Mouse (Mus musculus): ENCODE data around the gene Pdgfra. TPM values are rescaled to one million over a fixed set of nuclear protein-coding genes. Genes with fewer than 3 reads are reported as not detected.
A peak's percentile ranks its signal among the peaks of the same experiment; 100 is the strongest.

The Pdgfra gene
- polyA plus RNA-seq, 1 experiment from 2014 or later = 27.7 TPM

DNA sequence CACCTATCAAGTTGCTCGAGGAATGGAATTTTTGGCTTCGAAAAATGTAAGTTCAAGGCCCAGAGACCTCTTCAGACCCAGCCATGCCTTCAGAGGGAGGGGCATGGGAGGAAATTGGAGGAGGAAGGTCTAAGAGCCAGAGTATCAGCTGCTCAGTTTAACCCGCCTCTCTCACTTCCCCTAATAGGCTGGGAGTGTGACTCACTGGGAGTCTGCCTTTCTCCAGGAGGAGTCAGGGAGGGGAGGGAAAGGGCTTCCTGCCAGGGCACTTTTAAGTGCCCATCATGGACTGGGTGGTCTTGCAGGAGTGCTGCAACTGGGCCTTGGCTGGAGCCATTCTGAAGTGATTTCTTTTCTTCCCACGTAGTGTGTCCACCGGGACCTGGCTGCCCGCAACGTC lies 33.5 kb downstream of the Pdgfra start:
- H3K4me1 ChIP-seq (ENCODE audit: control insufficient read depth, insufficient read depth, low read length) = no peaks in the 10 kb centered on the region
- no peak; the same call in 1 of the 2 replicates for ATAC-seq
- H3K9ac ChIP-seq (ENCODE audit: low read depth, low read length) = no peak overlapping the region
- H3K27ac ChIP-seq (ENCODE audit: low read length) = no peak overlapping the region
- 74% methylated on average over 7 of the region's 7 CpGs for WGBS
- H3K27me3 ChIP-seq (replicated peaks; ENCODE audit: control insufficient read depth, insufficient read depth, low read length) = no peaks in the 10 kb centered on the region
- H3K4me2 ChIP-seq (ENCODE audit: low read depth, low read length) = no peak overlapping the region
- no peaks in the 10 kb centered on the region for H3K9me3 ChIP-seq (ENCODE audit: control insufficient read depth, low read length)
- no peak overlapping the region for H3K4me3 ChIP-seq (ENCODE audit: low read length)
- no peaks in the 10 kb centered on the region for H3K36me3 ChIP-seq (ENCODE audit: control insufficient read depth, insufficient read depth, low read length)

DNA sequence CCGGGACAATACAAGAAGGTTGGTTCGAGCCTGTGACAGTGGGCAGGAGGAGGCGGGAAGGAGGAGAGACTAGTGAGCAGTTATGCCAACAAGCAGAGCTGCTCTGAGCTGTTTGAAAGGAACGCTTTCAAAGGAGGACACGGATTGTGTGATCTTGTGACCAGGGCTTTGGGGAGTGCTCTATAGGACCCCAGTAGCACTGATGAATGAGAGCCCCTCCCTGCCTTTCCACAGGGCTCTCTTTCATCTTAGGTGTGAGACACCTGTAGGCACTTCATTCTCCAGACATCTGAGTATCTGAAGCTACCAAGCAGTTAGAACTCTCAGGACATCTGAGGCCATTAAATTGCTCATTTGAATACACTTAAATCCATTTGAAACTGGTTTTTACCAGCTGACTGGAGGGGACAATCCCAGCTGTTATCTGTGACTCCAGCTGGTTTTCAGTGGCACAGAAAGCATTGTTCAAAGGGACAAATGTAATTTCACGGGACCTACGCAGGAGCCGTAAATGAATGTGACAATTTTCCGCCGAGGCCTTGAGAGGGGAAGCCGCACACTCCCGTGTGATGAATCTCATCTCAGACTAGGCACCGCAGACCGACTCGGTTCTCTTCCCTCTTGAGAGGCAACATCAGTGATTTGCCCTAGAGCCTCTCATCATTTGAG lies 37.4 kb downstream of the Pdgfra start:
- no peaks in the 10 kb centered on the region for H3K27me3 ChIP-seq (replicated peaks; ENCODE audit: control insufficient read depth, insufficient read depth, low read length)
- no peak for ATAC-seq
- H3K9me3 ChIP-seq (ENCODE audit: control insufficient read depth, low read length) = no peaks in the 10 kb centered on the region
- no peaks in the 10 kb centered on the region for H3K4me1 ChIP-seq (ENCODE audit: control insufficient read depth, insufficient read depth, low read length)
- 81% methylated on average over 15 of the region's 15 CpGs for WGBS
- no peak overlapping the region for H3K27ac ChIP-seq (ENCODE audit: low read length)
- no peak overlapping the region for H3K4me2 ChIP-seq (ENCODE audit: low read depth, low read length)
- no peak overlapping the region for H3K9ac ChIP-seq (ENCODE audit: low read depth, low read length)
- no peaks in the 10 kb centered on the region for H3K36me3 ChIP-seq (ENCODE audit: control insufficient read depth, insufficient read depth, low read length)
- no peak overlapping the region for H3K4me3 ChIP-seq (ENCODE audit: low read length)

GRCm38 (mm10) chr5:75193107-75193506 lies 41.0 kb downstream of the Pdgfra start:
- Histone ChIP-seq H3K27ac (ENCODE audit: low read length) (no peak overlapping the region), H3K27me3 (replicated peaks; ENCODE audit: control insufficient read depth, insufficient read depth, low read length) (no peaks in the 10 kb centered on the region), H3K4me1 (ENCODE audit: control insufficient read depth, insufficient read depth, low read length) (no peaks in the 10 kb centered on the region), H3K36me3 (ENCODE audit: control insufficient read depth, insufficient read depth, low read length) (no peaks in the 10 kb centered on the region), H3K9me3 (ENCODE audit: control insufficient read depth, low read length) (no peaks in the 10 kb centered on the region), H3K4me3 (ENCODE audit: low read length) (no peak overlapping the region), H3K9ac (ENCODE audit: low read depth, low read length) (no peak overlapping the region), H3K4me2 (ENCODE audit: low read depth, low read length) (no peak overlapping the region)
- WGBS = 90% methylated on average over 5 of the region's 5 CpGs
- no peak for ATAC-seq

- 80% methylated on average over 8 of the region's 8 CpGs for WGBS
- no peaks in the 10 kb centered on the region for H3K36me3 ChIP-seq (ENCODE audit: control insufficient read depth, insufficient read depth, low read length)
- ATAC-seq = no peak
Observed at GRCm38 (mm10) chr5:75198413-75198812, 46.3 kb downstream of the Pdgfra start.

GRCm38 (mm10) chr5:75199698-75200365 lies 47.7 kb downstream of the Pdgfra start:
- H3K36me3 ChIP-seq (ENCODE audit: control insufficient read depth, insufficient read depth, low read length) = no peaks in the 10 kb centered on the region
- no peak overlapping the region for H3K4me3 ChIP-seq (ENCODE audit: low read length)
- no peak overlapping the region for H3K4me2 ChIP-seq (ENCODE audit: low read depth, low read length)
- H3K4me1 ChIP-seq (ENCODE audit: control insufficient read depth, insufficient read depth, low read length) = no peaks in the 10 kb centered on the region
- no peaks in the 10 kb centered on the region for H3K27me3 ChIP-seq (replicated peaks; ENCODE audit: control insufficient read depth, insufficient read depth, low read length)
- H3K27ac ChIP-seq (ENCODE audit: low read length) = no peak overlapping the region
- 69% methylated on average over 9 of the region's 9 CpGs for WGBS
- H3K9ac ChIP-seq (ENCODE audit: low read depth, low read length) = no peak overlapping the region
- no peak for ATAC-seq
- no peaks in the 10 kb centered on the region for H3K9me3 ChIP-seq (ENCODE audit: control insufficient read depth, low read length)

More at GRCm38 (mm10) chr5:75198413-75198812, 46.3 kb downstream of the Pdgfra start:
- H3K4me1 ChIP-seq (ENCODE audit: control insufficient read depth, insufficient read depth, low read length) = no peaks in the 10 kb centered on the region
- H3K27me3 ChIP-seq (replicated peaks; ENCODE audit: control insufficient read depth, insufficient read depth, low read length) = no peaks in the 10 kb centered on the region
- no peaks in the 10 kb centered on the region for H3K9me3 ChIP-seq (ENCODE audit: control insufficient read depth, low read length)
- H3K4me2 ChIP-seq (ENCODE audit: low read depth, low read length) = no peak overlapping the region
- H3K27ac ChIP-seq (ENCODE audit: low read length) = no peak overlapping the region
- H3K4me3 ChIP-seq (ENCODE audit: low read length) = no peak overlapping the region
- no peak overlapping the region for H3K9ac ChIP-seq (ENCODE audit: low read depth, low read length)

GRCm38 (mm10) chr5:75200366-75200724 lies 48.3 kb downstream of the Pdgfra start:
- H3K4me1 ChIP-seq (ENCODE audit: control insufficient read depth, insufficient read depth, low read length) = no peaks in the 10 kb centered on the region
- no peak overlapping the region for H3K27ac ChIP-seq (ENCODE audit: low read length)
- H3K4me2 ChIP-seq (ENCODE audit: low read depth, low read length) = no peak overlapping the region
- H3K27me3 ChIP-seq (replicated peaks; ENCODE audit: control insufficient read depth, insufficient read depth, low read length) = no peaks in the 10 kb centered on the region
- H3K4me3 ChIP-seq (ENCODE audit: low read length) = no peak overlapping the region
- no peak overlapping the region for H3K9ac ChIP-seq (ENCODE audit: low read depth, low read length)
- 95% methylated on average over 10 of the region's 10 CpGs for whole genome bisulfite sequencing
- ATAC-seq = no peak
- H3K36me3 ChIP-seq (ENCODE audit: control insufficient read depth, insufficient read depth, low read length) = no peaks in the 10 kb centered on the region
- no peaks in the 10 kb centered on the region for H3K9me3 ChIP-seq (ENCODE audit: control insufficient read depth, low read length)

- ATAC-seq = no peak
- no peak overlapping the region for H3K27ac ChIP-seq (ENCODE audit: low read length)
- no peaks in the 10 kb centered on the region for H3K4me1 ChIP-seq (ENCODE audit: control insufficient read depth, insufficient read depth, low read length)
- 76% methylated on average over 3 of the region's 3 CpGs for WGBS
- no peaks in the 10 kb centered on the region for H3K36me3 ChIP-seq (ENCODE audit: control insufficient read depth, insufficient read depth, low read length)
- H3K9ac ChIP-seq (ENCODE audit: low read depth, low read length) = no peak overlapping the region
- H3K9me3 ChIP-seq (ENCODE audit: control insufficient read depth, low read length) = no peaks in the 10 kb centered on the region
- no peak overlapping the region for H3K4me2 ChIP-seq (ENCODE audit: low read depth, low read length)
- H3K27me3 ChIP-seq (replicated peaks; ENCODE audit: control insufficient read depth, insufficient read depth, low read length) = no peaks in the 10 kb centered on the region
- H3K4me3 ChIP-seq (ENCODE audit: low read length) = no peak overlapping the region
Observed at GRCm38 (mm10) chr5:75207905-75208304, 55.8 kb downstream of the Pdgfra start.

DNA sequence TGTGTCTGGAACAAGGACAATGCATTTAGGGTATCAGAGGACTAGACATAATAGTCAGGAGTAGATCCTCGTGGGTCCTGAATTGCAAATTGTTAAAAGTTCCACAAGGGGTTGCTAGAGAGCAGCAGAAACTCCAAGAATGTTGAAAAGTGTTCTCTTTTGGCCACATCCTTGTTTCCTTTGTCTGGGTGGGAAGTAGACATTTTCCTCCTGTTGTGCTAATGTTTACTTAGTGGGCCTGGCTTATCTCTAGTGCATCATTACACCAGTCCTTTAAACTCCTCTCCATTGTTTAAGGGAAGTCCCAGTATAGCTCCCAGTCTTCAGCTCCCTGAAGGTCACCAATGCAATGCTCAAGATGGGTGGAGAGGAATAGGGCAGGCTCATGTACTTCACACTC lies 57.9 kb downstream of the Pdgfra start:
- no peak overlapping the region for H3K27ac ChIP-seq (ENCODE audit: low read length)
- H3K9me3 ChIP-seq (ENCODE audit: control insufficient read depth, low read length) = no peaks in the 10 kb centered on the region
- peak; percentile 46; the same call in 1 of the 2 replicates for ATAC-seq
- 10% methylated on average over 1 of the region's 1 CpGs for WGBS
- H3K4me1 ChIP-seq (ENCODE audit: control insufficient read depth, insufficient read depth, low read length) = no peaks in the 10 kb centered on the region
- no peaks in the 10 kb centered on the region for H3K36me3 ChIP-seq (ENCODE audit: control insufficient read depth, insufficient read depth, low read length)
- H3K4me3 ChIP-seq (ENCODE audit: low read length) = no peak overlapping the region
- no peak overlapping the region for H3K9ac ChIP-seq (ENCODE audit: low read depth, low read length)
- no peaks in the 10 kb centered on the region for H3K27me3 ChIP-seq (replicated peaks; ENCODE audit: control insufficient read depth, insufficient read depth, low read length)
- no peak overlapping the region for H3K4me2 ChIP-seq (ENCODE audit: low read depth, low read length)

DNA sequence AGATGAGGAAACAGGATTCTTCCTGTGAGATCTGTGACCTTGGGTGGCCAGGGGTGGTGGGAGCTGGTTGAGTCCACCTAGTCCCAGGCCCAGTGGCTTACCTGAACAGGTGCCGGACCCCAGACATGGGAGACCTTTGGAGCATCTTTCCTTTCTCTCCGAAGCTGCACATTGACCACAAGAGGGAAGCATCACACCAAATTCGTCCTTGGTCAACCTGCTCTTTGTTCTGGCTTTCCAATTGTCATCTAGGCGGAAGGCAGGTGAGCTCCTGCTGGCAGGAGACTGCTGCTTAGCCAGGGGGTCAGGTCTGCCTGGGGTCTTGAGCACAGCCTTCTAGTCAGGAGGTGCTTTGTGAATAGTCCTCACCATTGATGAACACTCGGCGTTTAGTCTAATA lies 62.4 kb downstream of the Pdgfra start:
- no peaks in the 10 kb centered on the region for H3K9me3 ChIP-seq (ENCODE audit: control insufficient read depth, low read length)
- H3K27me3 ChIP-seq (replicated peaks; ENCODE audit: control insufficient read depth, insufficient read depth, low read length) = no peaks in the 10 kb centered on the region
- H3K4me3 ChIP-seq (ENCODE audit: low read length) = no peak overlapping the region
- no peak overlapping the region for H3K27ac ChIP-seq (ENCODE audit: low read length)
- no peaks in the 10 kb centered on the region for H3K36me3 ChIP-seq (ENCODE audit: control insufficient read depth, insufficient read depth, low read length)
- H3K9ac ChIP-seq (ENCODE audit: low read depth, low read length) = no peak overlapping the region
- ATAC-seq = no peak
- no peaks in the 10 kb centered on the region for H3K4me1 ChIP-seq (ENCODE audit: control insufficient read depth, insufficient read depth, low read length)
- 41% methylated on average over 6 of the region's 6 CpGs for WGBS
- H3K4me2 ChIP-seq (ENCODE audit: low read depth, low read length) = no peak overlapping the region

All from intestine, embryonic 16.5 days (tissue).